Comparison of ENCODE assay signal across 8 mouse cellular contexts in genomic region chr5:149636075-149636920, GRCm38 (mm10). TPM values are rescaled to one million over a fixed set of nuclear protein-coding genes. Genes with fewer than 3 reads are reported as not detected.
DNase-seq lines count a peak whose midpoint lies in the region; ATAC-seq and TF ChIP-seq lines count a peak whose summit lies in the region.

Hsph1 (minus strand) TSS chr5:149636376.

- H3K4me1 ChIP-seq in embryonic facial prominence, embryonic 14.5 days (ENCODE audit: control insufficient read depth, insufficient read depth, low read length) = peaks cover 13% of the 10 kb centered on the region
- H3K4me1 ChIP-seq in heart, adult 2 months (ENCODE audit: control insufficient read depth, insufficient read depth, low read length) = peaks cover 2% of the 10 kb centered on the region
- peaks cover 23% of the 10 kb centered on the region for H3K4me1 ChIP-seq in limb, embryonic 13.5 days
- H3K4me1 ChIP-seq in midbrain, embryonic 16.5 days (ENCODE audit: control insufficient read depth, insufficient read depth, low read length) = peaks cover 23% of the 10 kb centered on the region

- ATAC-seq in embryonic facial prominence, embryonic 14.5 days (ENCODE audit: low read depth) = peak; percentile 98
- peak; percentile 98 for ATAC-seq in limb, embryonic 13.5 days (ENCODE audit: low FRiP score, low read depth)
- ATAC-seq in midbrain, embryonic 16.5 days = peak; percentile 99

- H3K4me3 ChIP-seq in embryonic facial prominence, embryonic 14.5 days (ENCODE audit: low read depth, low read length) = peak within 1 kb of the TSS; percentile 56
- H3K4me3 ChIP-seq in heart, adult 2 months = peak within 1 kb of the TSS; percentile 78
- H3K4me3 ChIP-seq in limb, embryonic 13.5 days = peak within 1 kb of the TSS; percentile 81
- peak within 1 kb of the TSS; percentile 78 for H3K4me3 ChIP-seq in midbrain, embryonic 16.5 days (ENCODE audit: low read depth, low read length)

- TF ChIP-seq CTCF in heart, adult 2 months (IDR thresholded peaks at IDR 0.05) = no peak

- peaks cover 24% of the 10 kb centered on the region for H3K36me3 ChIP-seq in embryonic facial prominence, embryonic 14.5 days (ENCODE audit: control insufficient read depth, insufficient read depth, low read length)
- no peaks in the 10 kb centered on the region for H3K36me3 ChIP-seq in heart, adult 2 months (ENCODE audit: control insufficient read depth, insufficient read depth, low read length)
- peaks cover 24% of the 10 kb centered on the region for H3K36me3 ChIP-seq in limb, embryonic 13.5 days
- peaks cover 7% of the 10 kb centered on the region; the same call in 1 of the 2 replicates for H3K36me3 ChIP-seq in midbrain, embryonic 16.5 days (ENCODE audit: control insufficient read depth, insufficient read depth, low read length)

- H3K27ac ChIP-seq in embryonic facial prominence, embryonic 14.5 days (replicated peaks; ENCODE audit: low read depth, low read length) = peak within 1 kb of the TSS; percentile 75
- H3K27ac ChIP-seq in heart, adult 2 months = peak within 1 kb of the TSS; percentile 92
- H3K27ac ChIP-seq in limb, embryonic 13.5 days = peak within 1 kb of the TSS; percentile 89
- H3K27ac ChIP-seq in midbrain, embryonic 16.5 days (ENCODE audit: low read length) = peak within 1 kb of the TSS; percentile 86

- peak within 1 kb of the TSS; percentile 70 for H3K9ac ChIP-seq in embryonic facial prominence, embryonic 14.5 days (ENCODE audit: low read depth, low read length)
- H3K9ac ChIP-seq in heart, adult 2 months (ENCODE audit: low read depth, low read length) = peak within 1 kb of the TSS; percentile 84
- peak within 1 kb of the TSS; percentile 84 for H3K9ac ChIP-seq in limb, embryonic 13.5 days
- H3K9ac ChIP-seq in midbrain, embryonic 16.5 days (ENCODE audit: low read depth, low read length) = peak within 1 kb of the TSS; percentile 75

- peak within 1 kb of the TSS; percentile 65 for H3K4me2 ChIP-seq in embryonic facial prominence, embryonic 14.5 days (ENCODE audit: low read depth, low read length)
- peak within 1 kb of the TSS; percentile 82 for H3K4me2 ChIP-seq in limb, embryonic 13.5 days (replicated peaks)
- H3K4me2 ChIP-seq in midbrain, embryonic 16.5 days (ENCODE audit: low read length) = peak within 1 kb of the TSS; percentile 77

- intact Hi-C loops in heart, adult 2 months (cut with DNase I) = loop anchor here (2.0 to 10.0 kb wide), 2 partner anchors 43 to 451 kb away; partner anchors contain the start of genes B3glct, Hmgb1 and Uspl1

- under 1% methylated on average over 44 of the region's 60 CpGs for whole genome bisulfite sequencing in embryonic facial prominence, embryonic 14.5 days
- WGBS in heart, adult 2 months = under 1% methylated on average over 60 of the region's 60 CpGs
- WGBS in limb, embryonic 13.5 days = under 1% methylated on average over 60 of the region's 60 CpGs
- WGBS in midbrain, embryonic 16.5 days = under 1% methylated on average over 60 of the region's 60 CpGs

- H3K9me3 ChIP-seq in embryonic facial prominence, embryonic 14.5 days (ENCODE audit: control insufficient read depth, low read length) = no peaks in the 10 kb centered on the region
- H3K9me3 ChIP-seq in limb, embryonic 13.5 days = no peaks in the 10 kb centered on the region
- H3K9me3 ChIP-seq in midbrain, embryonic 16.5 days (replicated peaks; ENCODE audit: control insufficient read depth, low read length, poor library complexity, severe bottlenecking) = no peaks in the 10 kb centered on the region

- TF ChIP-seq EP300 in heart, adult 2 months (IDR thresholded peaks at IDR 0.05; ENCODE audit: insufficient read depth, low read depth, low read length) = peak; percentile 95; the same call in 1 of the 2 replicates

- DNase-seq in 3T3-L1 (ENCODE audit: low read depth, low spot score) = peak; percentile 100
- DNase-seq in adrenal gland, postnatal 4 days (ENCODE audit: low spot score in 2 of 2) = peak; percentile 84 to 98
- peak; percentile 100 for DNase-seq in embryonic facial prominence, embryonic 14.5 days (ENCODE audit: low spot score)
- DNase-seq in heart, adult 2 months = peak; percentile 95 to 99
- peak; percentile 98 to 99 for DNase-seq in kidney, adult 8-10 months
- DNase-seq in spleen, postnatal 10 days (ENCODE audit: low spot score in 2 of 2) = peak; percentile 92 to 97

- H3K79me2 ChIP-seq in heart, adult 2 months (replicated peaks; ENCODE audit: control insufficient read depth, insufficient read depth, low read length) = no peaks in the 10 kb centered on the region

- H3K27me3 ChIP-seq in embryonic facial prominence, embryonic 14.5 days (replicated peaks; ENCODE audit: control insufficient read depth, insufficient read depth, low read length) = no peaks in the 10 kb centered on the region
- no peaks in the 10 kb centered on the region for H3K27me3 ChIP-seq in heart, adult 2 months (ENCODE audit: control insufficient read depth, insufficient read depth, low read length)
- H3K27me3 ChIP-seq in limb, embryonic 13.5 days = no peaks in the 10 kb centered on the region
- H3K27me3 ChIP-seq in midbrain, embryonic 16.5 days (ENCODE audit: control insufficient read depth, insufficient read depth, low read depth, low read length) = no peaks in the 10 kb centered on the region

- TF ChIP-seq POLR2A in heart, adult 2 months (IDR thresholded peaks at IDR 0.05; ENCODE audit: insufficient read depth, low read depth, low read length) = peak; percentile 79

RNA-seq across cellular contexts. Expression of gene Hsph1, which starts in this region (rescaled TPM):
- total RNA-seq in adrenal gland, postnatal 4 days (2021) = 10 to 100 TPM; 20.9 to 39.2 TPM
- 52.9 and 67.0 TPM in 2 replicates for polyA plus RNA-seq in embryonic facial prominence, embryonic 14.5 days (2014; fragmentation: Nextera tagmentation; extraction: Ambion mirVana)
- total RNA-seq in heart, adult 2 months (2021) = 10 to 100 TPM; 62.1 to 75.7 TPM
- polyA plus RNA-seq in heart, adult 2 months (2012; rRNA removed) = 12.6 and 14.7 TPM in 2 replicates
- polyA plus RNA-seq in limb, embryonic 13.5 days (2015; fragmentation: Nextera tagmentation; extraction: Ambion mirVana) = 57.9 and 72.5 TPM in 2 replicates
- polyA plus RNA-seq in midbrain, embryonic 16.5 days (2015; fragmentation: Nextera tagmentation; extraction: Ambion mirVana) = 103 and 128 TPM in 2 replicates

Comparison
In these comparisons a context has a peak if more than half of its experiments do, and no peak if none do; other contexts are left out.
1. Peak in every context shown above with its lines: DNase-seq, ATAC-seq, H3K4me3 ChIP-seq and H3K27ac ChIP-seq.